Mouse (Mus musculus) embryonic fibroblast, embryonic 13.5 days (primary cell): ENCODE results near the gene Cox15.

Experiments
- CTCF ChIP-seq: IDR thresholded peaks from 2 replicates; pipeline ENCODE4 v1.5.1; 2011; ENCODE audit warnings: mild to moderate bottlenecking, control low read depth, low read length, moderate library complexity, borderline replicate concordance; ENCODE audit not compliant: insufficient read depth
- POLR2A ChIP-seq: IDR thresholded peaks from 2 replicates; pipeline ENCODE4 v1.6.1; 2011; ENCODE audit warnings: low read depth, mild to moderate bottlenecking, control low read depth, low read length, moderate library complexity

- no peak for TF ChIP-seq CTCF
- no peak for TF ChIP-seq POLR2A
Measured at GRCm38 (mm10) chr19:43777308-43777707, 24.5 kb upstream of the Cox15 start.
